Comparison of ENCODE assay signal across 17 mouse cellular contexts in genomic region chr1:194943485-194943884, GRCm38 (mm10). TPM values are rescaled to one million over a fixed set of nuclear protein-coding genes. Genes with fewer than 3 reads are reported as not detected.
DNase-seq lines count a peak whose midpoint lies in the region; ATAC-seq and TF ChIP-seq lines count a peak whose summit lies in the region.
"Had no signal": no experiment of that assay in that cellular context is flagged by ENCODE, and none has a peak within 500 bp of the region (broad histone marks: within the 10 kb centered on the region; RNA-seq: fewer than 3 reads in every experiment).

No protein-coding gene starts in this region.

- no peak for DNase-seq in heart, postnatal 25 days (ENCODE audit: low spot score)
- DNase-seq in left cerebral cortex, adult 2 months (ENCODE audit: extremely low spot score in 1 of 2, low spot score in 2 of 2): no peak
- no peak for DNase-seq in left cerebral cortex, adult 9 months (ENCODE audit: low spot score in 2 of 2)
- peak; percentile 90 for DNase-seq in MEL-GATA-1-ER (ENCODE audit: extremely low read depth, low read depth)
- DNase-seq in embryo, embryonic 10 days (ENCODE audit: low spot score): no peak
- DNase-seq: adrenal gland, postnatal 36 days; cerebellum, postnatal 14 days; lung, postnatal 14 days had no signal

- H3K27ac ChIP-seq in heart, embryonic 13.5 days (replicated peaks): peak overlapping the region; percentile 26; the same call in 1 of the 2 replicates
- H3K27ac ChIP-seq in left cerebral cortex, adult 2 months: 0 out of 2 replicates have a peak overlapping the region, but pooled peaks have one; percentile 16
- H3K27ac ChIP-seq: embryonic facial prominence, embryonic 10.5 days; forebrain, embryonic 15.5 days; layer of hippocampus, adult 2 months; midbrain, embryonic 12.5 days; neural tube, embryonic 15.5 days had no signal

- no peak overlapping the region for H3K4me3 ChIP-seq in heart, embryonic 13.5 days
- no peak overlapping the region for H3K4me3 ChIP-seq in left cerebral cortex, adult 2 months
- H3K4me3 ChIP-seq: embryonic facial prominence, embryonic 10.5 days; erythroblast, embryonic 14.5 days; forebrain, embryonic 15.5 days; layer of hippocampus, adult 2 months; midbrain, embryonic 12.5 days; neural tube, embryonic 15.5 days had no signal

- H3K9me3 ChIP-seq in heart, embryonic 13.5 days: no peaks in the 10 kb centered on the region
- H3K9me3 ChIP-seq: embryonic facial prominence, embryonic 10.5 days; forebrain, embryonic 15.5 days; midbrain, embryonic 12.5 days; neural tube, embryonic 15.5 days had no signal

- intact Hi-C loops in heart, postnatal 25 days (cut with DNase I): no loop called here
- intact Hi-C loops in left cerebral cortex, adult 2 months (cut with DNase I): no loop called here

- no peaks in the 10 kb centered on the region for H3K36me3 ChIP-seq in heart, embryonic 13.5 days
- H3K36me3 ChIP-seq: embryonic facial prominence, embryonic 10.5 days; forebrain, embryonic 15.5 days; midbrain, embryonic 12.5 days; neural tube, embryonic 15.5 days had no signal

- H3K9ac ChIP-seq in heart, embryonic 13.5 days: no peak overlapping the region
- H3K9ac ChIP-seq: forebrain, embryonic 15.5 days; midbrain, embryonic 12.5 days; neural tube, embryonic 15.5 days had no signal

- no peak for TF ChIP-seq CTCF in left cerebral cortex, adult 2 months (IDR thresholded peaks at IDR 0.05)

- no peak for ATAC-seq in heart, embryonic 13.5 days (ENCODE audit: extremely low read depth, insufficient number of reproducible peaks, low FRiP score, low TSS enrichment)
- peak; percentile 65 for ATAC-seq in megakaryocyte, adult 5-6 weeks (ENCODE audit: poor library complexity, severe bottlenecking)
- ATAC-seq: forebrain, embryonic 15.5 days; inflammation-experienced regulatory T-cells, adult 6 months had no signal

- H3K27me3 ChIP-seq in heart, embryonic 13.5 days (replicated peaks): peaks cover 16% of the 10 kb centered on the region

- WGBS in heart, embryonic 13.5 days: 67% methylated on average over 5 of the region's 5 CpGs

- H3K4me1 ChIP-seq in heart, embryonic 13.5 days: peaks cover 18% of the 10 kb centered on the region
- H3K4me1 ChIP-seq: midbrain, embryonic 12.5 days had no signal

- peak overlapping the region; percentile 74; the same call in 1 of the 2 replicates for H3K4me2 ChIP-seq in heart, embryonic 13.5 days
- H3K4me2 ChIP-seq: forebrain, embryonic 15.5 days; midbrain, embryonic 12.5 days; neural tube, embryonic 15.5 days had no signal

RNA-seq across cellular contexts. Expression of gene Cd34, which starts 4.9 kb away (rescaled TPM):
- polyA plus RNA-seq in heart, embryonic 13.5 days (2015; fragmentation: Nextera tagmentation; extraction: Ambion mirVana): 84.7 and 88.1 TPM in 2 replicates
- 100 to 1,000 TPM in 1 of 2 experiments, 10 to 100 TPM in 1; 97.4 to 128 TPM for total RNA-seq in heart, postnatal 25 days (2021)
- total RNA-seq in left cerebral cortex, adult 2 months (2021): 10 to 100 TPM; 57.8 to 66.1 TPM
- 11.7 and 15.8 TPM in 2 replicates for total RNA-seq in megakaryocyte, adult 5-6 weeks (2015)
- 21.0 and 21.2 TPM in 2 replicates for total RNA-seq in megakaryocyte, adult 5-6 weeks (2017)
